Mouse (Mus musculus): ENCODE data around the gene Ncs1.

Ncs1 gene

GRCm38 (mm10) chr2:31244216-31244615 lies 1.4 kb upstream of the Ncs1 start:
- DNase-seq (ENCODE audit: low read depth, low spot score): no peak

- no peak for DNase-seq (ENCODE audit: low read depth, low spot score)
Measured at GRCm38 (mm10) chr2:31245051-31245450, 572 bp upstream of the Ncs1 start.

GRCm38 (mm10) chr2:31246251-31246971 lies 788 bp downstream of the Ncs1 start:
- DNase-seq (ENCODE audit: low read depth, low spot score): peak; percentile 68

GRCm38 (mm10) chr2:31248856-31249255 lies 3.2 kb downstream of the Ncs1 start:
- no peak for DNase-seq (ENCODE audit: low read depth, low spot score)

- no peak for DNase-seq (ENCODE audit: low read depth, low spot score)
Measured at GRCm38 (mm10) chr2:31252167-31252566, 6.5 kb downstream of the Ncs1 start.

- no peak for DNase-seq (ENCODE audit: low read depth, low spot score)
Measured at GRCm38 (mm10) chr2:31253463-31253862, 7.8 kb downstream of the Ncs1 start.

- DNase-seq (ENCODE audit: low read depth, low spot score): no peak
Measured at GRCm38 (mm10) chr2:31254806-31255205, 9.2 kb downstream of the Ncs1 start.

- DNase-seq (ENCODE audit: low read depth, low spot score): peak; percentile 90
Measured at GRCm38 (mm10) chr2:31255952-31256938, 10.6 kb downstream of the Ncs1 start.

GRCm38 (mm10) chr2:31257096-31257495 lies 11.5 kb downstream of the Ncs1 start:
- no peak for DNase-seq (ENCODE audit: low read depth, low spot score)

GRCm38 (mm10) chr2:31258609-31259366 lies 13.2 kb downstream of the Ncs1 start:
- DNase-seq (ENCODE audit: low read depth, low spot score): peak; percentile 76

- DNase-seq (ENCODE audit: low read depth, low spot score): no peak
Measured at GRCm38 (mm10) chr2:31259367-31259920, 13.8 kb downstream of the Ncs1 start.

GRCm38 (mm10) chr2:31260549-31260948 lies 14.9 kb downstream of the Ncs1 start:
- no peak for DNase-seq (ENCODE audit: low read depth, low spot score)

GRCm38 (mm10) chr2:31263039-31263461 lies 17.4 kb downstream of the Ncs1 start:
- DNase-seq (ENCODE audit: low read depth, low spot score): no peak

GRCm38 (mm10) chr2:31263746-31264378 lies 18.2 kb downstream of the Ncs1 start:
- DNase-seq (ENCODE audit: low read depth, low spot score): no peak

GRCm38 (mm10) chr2:31267447-31267846 lies 21.8 kb downstream of the Ncs1 start:
- no peak for DNase-seq (ENCODE audit: low read depth, low spot score)

GRCm38 (mm10) chr2:31268631-31269030 lies 23.0 kb downstream of the Ncs1 start:
- DNase-seq (ENCODE audit: low read depth, low spot score): no peak

- DNase-seq (ENCODE audit: low read depth, low spot score): no peak
Measured at GRCm38 (mm10) chr2:31269188-31269587, 23.6 kb downstream of the Ncs1 start.

GRCm38 (mm10) chr2:31269847-31270246 lies 24.2 kb downstream of the Ncs1 start:
- no peak for DNase-seq (ENCODE audit: low read depth, low spot score)

- peak; percentile 50 for DNase-seq (ENCODE audit: low read depth, low spot score)
Measured at GRCm38 (mm10) chr2:31270470-31270869, 24.8 kb downstream of the Ncs1 start.

GRCm38 (mm10) chr2:31271071-31271470 lies 25.4 kb downstream of the Ncs1 start:
- peak; percentile 66 for DNase-seq (ENCODE audit: low read depth, low spot score)

- no peak for DNase-seq (ENCODE audit: low read depth, low spot score)
Measured at GRCm38 (mm10) chr2:31274993-31275392, 29.4 kb downstream of the Ncs1 start.
